Mouse (Mus musculus) liver, adult 2 months (tissue): ENCODE measurements around the gene Gm20388.

Experiments
- CTCF ChIP-seq: fragments of 200-500 bp; IDR thresholded peaks from 2 replicates; pipeline ENCODE4 v1.5.1; 2011; ENCODE audit warnings: low read depth, low read length, control low read depth
- POLR2A ChIP-seq: fragments of 200-500 bp; IDR thresholded peaks from 2 replicates; pipeline ENCODE4 v1.6.1; 2011; ENCODE audit warnings: low read length, control low read depth; ENCODE audit not compliant: insufficient read depth; ENCODE audit errors: extremely low read depth

- TF ChIP-seq CTCF (no peak), POLR2A (no peak)
Measured at GRCm38 (mm10) chr8:123131041-123131440, 3220.4 kb downstream of the Gm20388 start.
